Mouse (Mus musculus) lung, postnatal 36 days (tissue): ENCODE data around the gene Plpp3.

Experiments
- DNase-seq: peaks from one replicate; pipeline ENCODE4 v3.0.0; 2022; ENCODE audit warnings: mixed read lengths

Plpp3 gene

GRCm38 (mm10) chr4:105157276-105158168 is at the start of gene Plpp3:
Gene Plpp3, plus strand, starts transcription at chr4:105157347.
- DNase-seq = peak; percentile 91

- no peak for DNase-seq
Measured at GRCm38 (mm10) chr4:105107943-105108640, 49.1 kb upstream of the Plpp3 start.

GRCm38 (mm10) chr4:105108641-105109198 is 48.4 kb upstream of the Plpp3 start:
- DNase-seq = peak; percentile 27

GRCm38 (mm10) chr4:105109199-105109989 is 47.8 kb upstream of the Plpp3 start, which contains the start of gene Prkaa2:
Gene Prkaa2, minus strand, starts transcription at chr4:105109890.
- DNase-seq = peak; percentile 82

GRCm38 (mm10) chr4:105109990-105110683 is 47.0 kb upstream of the Plpp3 start:
- DNase-seq = peak; percentile 21

- DNase-seq = no peak
Measured at GRCm38 (mm10) chr4:105110684-105111035, 46.5 kb upstream of the Plpp3 start.

- DNase-seq = no peak
Measured at GRCm38 (mm10) chr4:105111770-105112169, 45.4 kb upstream of the Plpp3 start.

GRCm38 (mm10) chr4:105113042-105113441 is 44.1 kb upstream of the Plpp3 start:
- no peak for DNase-seq

- no peak for DNase-seq
Measured at GRCm38 (mm10) chr4:105113468-105113867, 43.7 kb upstream of the Plpp3 start.

- DNase-seq = no peak
Measured at GRCm38 (mm10) chr4:105121081-105121480, 36.1 kb upstream of the Plpp3 start.

- DNase-seq = peak; percentile 92
Measured at GRCm38 (mm10) chr4:105122429-105122828, 34.7 kb upstream of the Plpp3 start.

- peak; percentile 21 for DNase-seq
Measured at GRCm38 (mm10) chr4:105129212-105129611, 27.9 kb upstream of the Plpp3 start.

- DNase-seq = no peak
Measured at GRCm38 (mm10) chr4:105131756-105132314, 25.3 kb upstream of the Plpp3 start.

GRCm38 (mm10) chr4:105133350-105134050 is 23.6 kb upstream of the Plpp3 start:
- no peak for DNase-seq

GRCm38 (mm10) chr4:105149492-105149891 is 7.7 kb upstream of the Plpp3 start:
- no peak for DNase-seq

GRCm38 (mm10) chr4:105151911-105152690 is 5.0 kb upstream of the Plpp3 start:
- DNase-seq = peak; percentile 93

- no peak for DNase-seq
Measured at GRCm38 (mm10) chr4:105153227-105153626, 3.9 kb upstream of the Plpp3 start.

- no peak for DNase-seq
Measured at GRCm38 (mm10) chr4:105156281-105156680, 866 bp upstream of the Plpp3 start.

GRCm38 (mm10) chr4:105156955-105157275 is 232 bp upstream of the Plpp3 start:
- DNase-seq = no peak

- DNase-seq = peak; percentile 86
Measured at GRCm38 (mm10) chr4:105158169-105158555, 1.0 kb downstream of the Plpp3 start.
